Mouse (Mus musculus) ovary, adult 2 months (tissue): ENCODE measurements around the gene Dera. TPM values are rescaled to one million over a fixed set of nuclear protein-coding genes. Genes with fewer than 3 reads are reported as not detected.

Source experiments
- polyA plus RNA-seq: library from polyadenylated mRNA; depleted of rRNA; stranded (reverse); fragments of >200 nt; gene quantifications from 2 replicates; pipeline ENCODE4 v1.2.3, GENCODE M21; 2012; rRNA removed

The Dera gene
- polyA plus RNA-seq = 7.3 and 7.8 TPM in 2 replicates

DNA sequence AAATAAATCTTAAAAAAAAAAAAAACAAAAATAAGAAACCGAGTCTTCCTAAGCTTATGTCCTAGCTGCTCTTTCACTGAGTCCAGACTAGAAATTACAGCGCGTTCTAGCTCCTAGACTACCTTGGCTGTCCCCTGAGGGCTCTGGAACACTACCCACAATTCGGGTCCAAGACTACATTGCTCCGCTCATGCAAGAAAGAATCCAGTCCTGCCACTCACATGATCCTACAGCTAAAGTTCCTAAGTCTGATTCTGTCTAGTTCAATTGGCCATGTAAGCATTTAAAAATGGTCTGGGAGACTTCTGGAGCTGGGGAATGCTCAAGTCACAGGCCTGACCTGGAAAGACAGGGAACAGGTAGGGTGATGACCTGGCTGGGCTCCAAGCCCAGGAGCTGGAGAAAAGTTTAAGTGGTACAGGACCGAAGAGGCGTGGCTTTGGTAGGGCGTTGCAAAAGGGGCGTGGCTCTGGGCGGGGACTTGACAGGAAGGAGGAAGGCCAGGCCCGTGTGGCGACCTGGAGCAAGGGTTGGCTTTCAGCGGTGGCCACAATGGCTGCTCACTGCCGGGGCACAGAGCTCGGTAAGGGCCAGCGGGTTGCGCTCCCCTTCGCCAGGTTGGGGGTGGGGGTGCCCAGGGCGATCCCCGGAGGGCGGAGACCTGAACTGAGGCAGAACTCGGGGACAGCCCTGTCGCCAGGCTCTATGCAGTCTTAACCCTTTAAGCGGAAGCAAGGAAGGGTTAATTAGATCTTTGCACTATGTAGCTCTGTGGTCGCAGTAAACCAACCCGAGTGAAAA lies at the start of gene Dera:
Gene Dera (plus strand): TSS at position 491 of the 801 bp plus-strand sequence.

DNA sequence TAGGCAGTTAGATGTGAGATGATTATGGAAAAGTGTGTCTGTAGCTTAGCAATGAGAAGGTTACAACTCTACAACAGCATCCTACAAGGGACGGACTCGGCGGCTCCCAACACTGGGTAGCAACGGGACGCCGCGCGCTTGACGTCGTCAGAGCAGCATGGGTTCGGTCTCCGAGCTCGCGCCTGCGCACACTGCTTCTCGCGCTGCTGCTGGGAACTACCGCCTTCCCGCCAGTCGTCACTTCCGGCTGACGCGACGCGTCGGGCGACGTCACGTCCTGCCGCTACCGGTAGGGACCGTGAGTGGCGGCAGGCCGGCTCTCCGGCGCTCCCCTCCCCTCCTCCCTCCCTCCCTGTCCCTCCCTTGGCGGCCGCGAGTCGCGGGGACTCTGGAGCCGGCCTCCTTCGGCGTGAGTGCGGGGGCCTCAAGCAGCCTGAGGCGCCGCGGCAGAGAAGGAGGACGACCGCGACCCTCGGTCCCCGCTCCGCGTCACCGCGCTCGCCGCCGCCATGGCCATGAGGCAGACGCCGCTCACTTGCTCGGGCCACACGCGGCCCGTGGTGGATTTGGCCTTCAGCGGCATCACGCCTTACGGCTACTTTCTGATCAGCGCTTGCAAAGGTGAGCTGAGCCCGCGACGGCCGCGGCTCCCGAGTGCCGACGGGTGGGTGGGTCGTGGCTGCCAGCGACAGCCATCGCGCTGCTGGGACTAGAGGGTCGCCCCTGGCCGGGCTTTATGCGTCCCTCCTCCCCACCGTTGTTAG lies 19.3 kb upstream of the Dera start, which contains the start of gene Strap:
Gene Strap (plus strand): TSS at position 233 of the 764 bp plus-strand sequence.

Other genes with a start within 250 kb of the Dera start
- gene Eps8, start 99.7 kb upstream of the Dera start, polyA plus RNA-seq = 16.2 and 18.1 TPM in 2 replicates
- 53.5 and 101 TPM in 2 replicates for gene Strap, start 19.5 kb upstream of the Dera start, polyA plus RNA-seq